Mouse (Mus musculus) lung, adult 2 months (tissue): Measurements from ENCODE around the gene Zkscan4.

Source experiments
- CTCF ChIP-seq: fragments of 200-500 bp; IDR thresholded peaks from 2 replicates; pipeline ENCODE4 v1.5.1; 2011; ENCODE audit warnings: mild to moderate bottlenecking, low read length, control low read depth; ENCODE audit not compliant: insufficient read depth
- POLR2A ChIP-seq: fragments of 200-500 bp; IDR thresholded peaks from 2 replicates; pipeline ENCODE4 v1.6.1; 2011; ENCODE audit warnings: low read depth, mild to moderate bottlenecking, control low read depth, low read length, borderline replicate concordance; ENCODE audit errors: extremely low read depth

DNA sequence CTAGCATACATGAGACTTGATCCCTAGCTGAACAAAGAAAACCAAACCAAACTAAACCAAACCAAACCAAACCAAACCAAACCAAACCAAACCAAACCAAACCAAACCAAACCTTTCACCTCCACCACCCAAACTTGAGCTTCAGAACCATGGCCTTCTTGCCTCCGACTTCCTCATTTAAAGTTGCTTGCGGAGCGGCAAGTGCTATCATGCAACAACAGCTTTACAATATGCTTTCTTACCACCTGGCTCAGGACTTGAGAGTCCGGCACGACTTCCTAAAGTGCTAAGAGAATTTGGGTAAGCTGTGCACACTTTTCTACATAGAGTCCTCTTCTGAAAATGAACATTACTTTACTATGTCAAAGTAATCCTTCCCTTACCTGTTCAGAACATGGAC lies 23.6 kb downstream of the Zkscan4 start:
- TF ChIP-seq CTCF, result no peak
- no peak for TF ChIP-seq POLR2A
